28 mouse cellular contexts compared by ENCODE assay signal in the genomic region with DNA sequence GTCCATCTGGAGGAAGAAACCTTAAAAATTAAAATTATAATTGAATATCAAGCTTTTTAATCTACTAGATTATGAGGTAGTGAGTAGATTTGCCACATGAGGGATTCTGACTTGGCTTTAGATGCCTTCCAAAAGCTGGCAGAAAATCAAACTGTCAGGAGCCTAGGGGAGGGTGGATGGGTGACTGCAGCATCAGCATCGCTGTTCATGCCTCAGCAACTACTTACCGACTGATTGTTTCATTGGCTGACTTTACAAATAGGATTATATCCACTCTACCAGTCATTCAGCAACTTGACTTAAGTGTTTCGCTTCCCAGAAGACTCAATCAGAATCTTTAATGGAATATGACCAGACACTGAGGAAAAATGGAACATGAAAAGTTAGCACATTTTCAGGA.
DNase-seq lines count a peak whose midpoint lies in the region; ATAC-seq and TF ChIP-seq lines count a peak whose summit lies in the region.
"Had no signal": no experiment of that assay in that cellular context is flagged by ENCODE, and none has a peak within 500 bp of the region (broad histone marks: within the 10 kb centered on the region; RNA-seq: fewer than 3 reads in every experiment).

No protein-coding gene starts in this region.

- TF ChIP-seq CTCF in hindbrain, postnatal 0 days (IDR thresholded peaks at IDR 0.05; ENCODE audit: low read depth), result no peak

- H3K4me2 ChIP-seq in embryonic facial prominence, embryonic 14.5 days (ENCODE audit: low read depth, low read length), result no peak overlapping the region
- no peak overlapping the region for H3K4me2 ChIP-seq in hindbrain, postnatal 0 days (ENCODE audit: low read depth, low read length)
- no peak overlapping the region for H3K4me2 ChIP-seq in midbrain, embryonic 12.5 days (replicated peaks)
- H3K4me2 ChIP-seq: embryonic facial prominence, embryonic 13.5 days; heart, embryonic 13.5 days; limb, embryonic 13.5 days; liver, embryonic 12.5 days had no signal

- intact Hi-C loops in gastrocnemius, postnatal 36 days (cut with DNase I), result no loop called here

- no peak overlapping the region for H3K9ac ChIP-seq in embryonic facial prominence, embryonic 14.5 days (ENCODE audit: low read depth, low read length)
- no peak overlapping the region for H3K9ac ChIP-seq in hindbrain, postnatal 0 days (replicated peaks; ENCODE audit: low read length)
- no peak overlapping the region for H3K9ac ChIP-seq in midbrain, embryonic 12.5 days (replicated peaks)
- H3K9ac ChIP-seq: embryonic facial prominence, embryonic 13.5 days; heart, embryonic 13.5 days; limb, embryonic 13.5 days; liver, embryonic 12.5 days had no signal

- no peak for ATAC-seq in embryonic facial prominence, embryonic 14.5 days (ENCODE audit: low read depth)
- ATAC-seq in hindbrain, postnatal 0 days, result peak; percentile 84
- peak; percentile 56; the same call in 1 of the 2 replicates for ATAC-seq in midbrain, embryonic 12.5 days (ENCODE audit: low FRiP score, low read depth)
- ATAC-seq: forebrain, embryonic 16.5 days; liver, embryonic 12.5 days had no signal

- no peaks in the 10 kb centered on the region for H3K4me1 ChIP-seq in embryonic facial prominence, embryonic 14.5 days (ENCODE audit: control insufficient read depth, insufficient read depth, low read length)
- H3K4me1 ChIP-seq in embryonic facial prominence, embryonic 10.5 days, result no peaks in the 10 kb centered on the region
- no peaks in the 10 kb centered on the region for H3K4me1 ChIP-seq in hindbrain, postnatal 0 days (ENCODE audit: insufficient read depth, low read length)
- no peaks in the 10 kb centered on the region for H3K4me1 ChIP-seq in hindbrain, embryonic 10.5 days (replicated peaks)
- H3K4me1 ChIP-seq in midbrain, embryonic 12.5 days, result no peaks in the 10 kb centered on the region
- H3K4me1 ChIP-seq in midbrain, embryonic 10.5 days, result peaks cover 6% of the 10 kb centered on the region; the same call in 1 of the 2 replicates
- H3K4me1 ChIP-seq: embryonic facial prominence, embryonic 13.5 days; heart, embryonic 13.5 days; limb, embryonic 13.5 days; liver, embryonic 12.5 days had no signal

- H3K4me3 ChIP-seq in embryonic facial prominence, embryonic 14.5 days (ENCODE audit: low read depth, low read length), result no peak overlapping the region
- H3K4me3 ChIP-seq in embryonic facial prominence, embryonic 10.5 days, result no peak overlapping the region
- H3K4me3 ChIP-seq in hindbrain, postnatal 0 days (ENCODE audit: low read length), result no peak overlapping the region
- H3K4me3 ChIP-seq in hindbrain, embryonic 10.5 days, result no peak overlapping the region
- no peak overlapping the region for H3K4me3 ChIP-seq in midbrain, embryonic 12.5 days
- H3K4me3 ChIP-seq in midbrain, embryonic 10.5 days, result no peak overlapping the region
- H3K4me3 ChIP-seq: embryonic facial prominence, embryonic 13.5 days; heart, embryonic 13.5 days; limb, embryonic 13.5 days; liver, embryonic 12.5 days had no signal

- H3K36me3 ChIP-seq in embryonic facial prominence, embryonic 14.5 days (ENCODE audit: control insufficient read depth, insufficient read depth, low read length), result no peaks in the 10 kb centered on the region
- H3K36me3 ChIP-seq in embryonic facial prominence, embryonic 10.5 days (replicated peaks), result no peaks in the 10 kb centered on the region
- H3K36me3 ChIP-seq in hindbrain, postnatal 0 days (ENCODE audit: insufficient read depth, low read length), result no peaks in the 10 kb centered on the region
- H3K36me3 ChIP-seq in hindbrain, embryonic 10.5 days, result no peaks in the 10 kb centered on the region
- no peaks in the 10 kb centered on the region for H3K36me3 ChIP-seq in midbrain, embryonic 12.5 days
- H3K36me3 ChIP-seq in midbrain, embryonic 10.5 days, result no peaks in the 10 kb centered on the region
- H3K36me3 ChIP-seq: embryonic facial prominence, embryonic 13.5 days; G1E; heart, embryonic 13.5 days; limb, embryonic 13.5 days; liver, embryonic 12.5 days had no signal

- WGBS in embryonic facial prominence, embryonic 14.5 days, result 70% methylated on average over 3 of the region's 3 CpGs
- 61% methylated on average over 3 of the region's 3 CpGs for WGBS in embryonic facial prominence, embryonic 10.5 days
- WGBS in hindbrain, postnatal 0 days, result 32% methylated on average over 3 of the region's 3 CpGs
- WGBS in hindbrain, embryonic 10.5 days, result 65% methylated on average over 3 of the region's 3 CpGs
- 20% methylated on average over 3 of the region's 3 CpGs for WGBS in midbrain, embryonic 12.5 days
- 24% methylated on average over 3 of the region's 3 CpGs for WGBS in midbrain, embryonic 10.5 days

- DNase-seq in embryonic facial prominence, embryonic 14.5 days (ENCODE audit: low spot score), result peak; percentile 44
- no peak for DNase-seq in embryonic facial prominence, embryonic 10.5 days (ENCODE audit: low spot score)
- DNase-seq in hindbrain, postnatal 0 days (ENCODE audit: low spot score), result peak; percentile 85
- no peak for DNase-seq in hindbrain, embryonic 10.5 days (ENCODE audit: low spot score)
- no peak for DNase-seq in midbrain, embryonic 10.5 days (ENCODE audit: low spot score)
- peak; percentile 74 for DNase-seq in retina, postnatal 1 day
- no peak for DNase-seq in gastrocnemius, postnatal 36 days
- DNase-seq: adrenal gland, adult 2 months; B cell, adult 2 months; cerebellum, adult 11-12 months; gastrocnemius, postnatal 14 days; heart, adult 18-20 months; heart, postnatal 14 days; kidney, adult 11 months; kidney, postnatal 14 days; layer of hippocampus, postnatal 36 days; lung, adult 18-20 months; lung, postnatal 14 days; right cerebral cortex, postnatal 25 days; spleen, adult 18-20 months had no signal

- no peaks in the 10 kb centered on the region for H3K27me3 ChIP-seq in embryonic facial prominence, embryonic 14.5 days (replicated peaks; ENCODE audit: control insufficient read depth, insufficient read depth, low read length)
- H3K27me3 ChIP-seq in embryonic facial prominence, embryonic 10.5 days (replicated peaks; ENCODE audit: low read depth, poor library complexity, severe bottlenecking), result no peaks in the 10 kb centered on the region
- no peaks in the 10 kb centered on the region for H3K27me3 ChIP-seq in hindbrain, postnatal 0 days (ENCODE audit: insufficient read depth, low read length)
- H3K27me3 ChIP-seq in hindbrain, embryonic 10.5 days (ENCODE audit: insufficient read depth, poor library complexity, severe bottlenecking), result no peaks in the 10 kb centered on the region
- no peaks in the 10 kb centered on the region for H3K27me3 ChIP-seq in midbrain, embryonic 12.5 days
- no peaks in the 10 kb centered on the region for H3K27me3 ChIP-seq in midbrain, embryonic 10.5 days (ENCODE audit: low read depth, poor library complexity, severe bottlenecking)
- H3K27me3 ChIP-seq: CH12.LX; embryonic facial prominence, embryonic 13.5 days; heart, embryonic 13.5 days; limb, embryonic 13.5 days; liver, embryonic 12.5 days had no signal

- no peak overlapping the region for H3K27ac ChIP-seq in embryonic facial prominence, embryonic 14.5 days (replicated peaks; ENCODE audit: low read depth, low read length)
- H3K27ac ChIP-seq in embryonic facial prominence, embryonic 10.5 days (replicated peaks), result no peak overlapping the region
- H3K27ac ChIP-seq in hindbrain, postnatal 0 days, result no peak overlapping the region
- H3K27ac ChIP-seq in hindbrain, embryonic 10.5 days, result no peak overlapping the region
- no peak overlapping the region for H3K27ac ChIP-seq in midbrain, embryonic 12.5 days (replicated peaks)
- H3K27ac ChIP-seq in midbrain, embryonic 10.5 days (replicated peaks), result no peak overlapping the region
- H3K27ac ChIP-seq: embryonic facial prominence, embryonic 13.5 days; heart, embryonic 13.5 days; limb, embryonic 13.5 days; liver, embryonic 12.5 days had no signal

- no peaks in the 10 kb centered on the region for H3K9me3 ChIP-seq in embryonic facial prominence, embryonic 14.5 days (ENCODE audit: control insufficient read depth, low read length)
- no peaks in the 10 kb centered on the region for H3K9me3 ChIP-seq in embryonic facial prominence, embryonic 10.5 days
- no peaks in the 10 kb centered on the region for H3K9me3 ChIP-seq in hindbrain, postnatal 0 days (ENCODE audit: low read length)
- H3K9me3 ChIP-seq in hindbrain, embryonic 10.5 days, result no peaks in the 10 kb centered on the region
- H3K9me3 ChIP-seq in midbrain, embryonic 12.5 days, result no peaks in the 10 kb centered on the region
- H3K9me3 ChIP-seq in midbrain, embryonic 10.5 days (replicated peaks), result no peaks in the 10 kb centered on the region
- H3K9me3 ChIP-seq: embryonic facial prominence, embryonic 13.5 days; G1E; heart, embryonic 13.5 days; limb, embryonic 13.5 days; liver, embryonic 12.5 days had no signal

Comparison
In these comparisons a context has a peak if more than half of its experiments do, and no peak if none do; other contexts are left out.
1. DNase-seq: peak in embryonic facial prominence, embryonic 14.5 days (single experiment), hindbrain, postnatal 0 days (single experiment) and retina, postnatal 1 day (single experiment); none in embryonic facial prominence, embryonic 10.5 days (single experiment), hindbrain, embryonic 10.5 days (single experiment), midbrain, embryonic 10.5 days (single experiment) and gastrocnemius, postnatal 36 days (0 of 2).